Mouse (Mus musculus) MEL (cell line): ENCODE measurements around the gene Rad51b.

ENCODE experiments used
- CTCF ChIP-seq, 3 experiments: IDR thresholded peaks in 2 of 3; conservative IDR thresholded peaks in 1 of 3; 2 replicates each; pipeline ENCODE4 v1.5.1; 2011 to 2012; ENCODE audit warnings: low read length in 3 of 3, low read depth in 2 of 3, mild to moderate bottlenecking in 2 of 3, improper control_type of control experiment in 1 of 3, inconsistent platforms in 1 of 3, mixed read lengths in 1 of 3, moderate library complexity in 1 of 3; ENCODE audit not compliant: control insufficient read depth in 1 of 3, insufficient read depth in 1 of 3, poor library complexity in 1 of 3, severe bottlenecking in 1 of 3
- NRF1 ChIP-seq: IDR thresholded peaks from 2 replicates; pipeline ENCODE4 v1.6.1; 2014; ENCODE audit warnings: low read depth, mild to moderate bottlenecking, inconsistent platforms, low read length, improper control_type of control experiment, moderate library complexity; ENCODE audit not compliant: poor library complexity, insufficient read depth, severe bottlenecking
- POLR2A ChIP-seq, 2 experiments: IDR thresholded peaks; 2 replicates each; pipeline ENCODE4 v1.6.1; 2011 to 2012; ENCODE audit warnings: low read length in 2 of 2, mild to moderate bottlenecking in 2 of 2, control low read depth in 1 of 2, improper control_type of control experiment in 1 of 2, low read depth in 1 of 2, moderate library complexity in 1 of 2; ENCODE audit not compliant: control insufficient read depth in 1 of 2, insufficient read depth in 1 of 2, poor library complexity in 1 of 2
- POLR2AphosphoS2 ChIP-seq: IDR thresholded peaks from 2 replicates; pipeline ENCODE4 v1.6.1; 2011; ENCODE audit warnings: low read length, improper control_type of control experiment
- SIN3A ChIP-seq: IDR thresholded peaks from 2 replicates; pipeline ENCODE4 v1.6.1; 2012; ENCODE audit warnings: low read length, improper control_type of control experiment, inconsistent platforms
- TBP ChIP-seq: IDR thresholded peaks from 2 replicates; pipeline ENCODE4 v1.8.0; 2011; ENCODE audit warnings: low read depth, low read length, improper control_type of control experiment
- UBTF ChIP-seq: IDR thresholded peaks from 2 replicates; pipeline ENCODE4 v1.6.1; 2012; ENCODE audit warnings: low read depth, mild to moderate bottlenecking, inconsistent platforms, low read length, improper control_type of control experiment, moderate library complexity, borderline replicate concordance; ENCODE audit not compliant: insufficient read depth
- ZC3H11A ChIP-seq: IDR thresholded peaks from 2 replicates; pipeline ENCODE4 v1.6.1; 2012; ENCODE audit warnings: low read depth, mild to moderate bottlenecking, inconsistent platforms, low read length, improper control_type of control experiment
- ZNF384 ChIP-seq: IDR thresholded peaks from 2 replicates; pipeline ENCODE4 v1.6.1; 2012; ENCODE audit warnings: low read depth, mild to moderate bottlenecking, inconsistent platforms, low read length, improper control_type of control experiment

DNA sequence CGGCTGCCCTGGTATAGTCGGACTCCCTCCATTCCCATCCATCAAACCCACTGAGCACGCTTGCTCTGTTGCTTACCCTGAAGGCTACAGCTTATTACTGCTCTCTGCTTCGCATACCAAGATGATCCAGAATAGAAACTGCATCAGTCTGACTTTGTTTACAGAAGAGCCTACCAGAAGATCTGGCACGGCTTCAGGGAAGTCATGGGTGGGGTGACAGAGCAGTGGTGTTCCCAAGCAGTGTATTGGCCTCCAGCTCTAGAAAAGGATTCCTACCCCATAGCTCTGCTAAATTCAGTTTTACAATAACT is 411.3 kb downstream of the Rad51b start:
- TF ChIP-seq NRF1 (no peak), TBP (no peak), POLR2A (IDR thresholded peaks at IDR 0.05; ENCODE audit: control insufficient read depth in 1 of 2, insufficient read depth in 1 of 2, low read depth in 1 of 2, low read length in 2 of 2, poor library complexity in 1 of 2) (no peak), UBTF (no peak), POLR2AphosphoS2 (no peak), CTCF (IDR thresholded peaks at IDR 0.05 in 2 of 3, conservative IDR thresholded peaks at IDR 0.05 in 1 of 3; ENCODE audit: control insufficient read depth in 1 of 3, insufficient read depth in 1 of 3, low read depth in 2 of 3, low read length in 3 of 3, poor library complexity in 1 of 3, severe bottlenecking in 1 of 3) (no peak), SIN3A (no peak), ZNF384 (no peak), ZC3H11A (no peak)
